Mouse (Mus musculus): ENCODE measurements around the gene Bzw2.

DNA sequence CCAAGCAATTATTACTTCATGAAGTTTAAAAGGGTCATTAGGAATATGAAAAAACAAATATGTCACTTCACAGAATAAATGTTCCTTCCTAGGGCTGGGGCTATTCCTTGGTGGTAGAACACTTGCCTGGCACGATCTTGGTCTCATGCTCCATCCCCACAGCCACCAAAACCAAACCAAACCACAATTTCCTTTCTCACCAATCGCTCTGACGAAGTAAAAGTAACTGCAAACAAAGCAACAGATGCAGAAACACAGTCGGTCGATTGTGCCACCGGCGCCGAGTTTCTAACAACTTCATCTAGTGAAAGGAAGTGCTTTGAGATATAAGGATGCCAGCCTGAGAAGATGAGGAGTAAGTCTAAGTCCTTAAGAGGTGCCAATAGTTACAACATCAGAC, 21.6 kb downstream of the Bzw2 start:
- TF ChIP-seq POLR2A (IDR thresholded peaks at IDR 0.05; ENCODE audit: control insufficient read depth, extremely low read depth, insufficient read depth, low read length, poor library complexity) (no peak), CTCF (IDR thresholded peaks at IDR 0.05; ENCODE audit: borderline replicate concordance, control insufficient read depth, extremely low read depth, insufficient read depth, low read length, poor library complexity) (no peak)
